Mouse (Mus musculus) intestine, postnatal 0 days (tissue): Measurements from ENCODE around the gene Nol12. TPM values are rescaled to one million over a fixed set of nuclear protein-coding genes. Genes with fewer than 3 reads are reported as not detected.
A peak's percentile ranks its signal among the peaks of the same experiment; 100 is the strongest.

Source experiments
- ATAC-seq: fragments of 200-750 bp; cut with Nextera tagmentation; 2 replicates; pipeline ENCODE4 v1.8.0; 2017; ENCODE audit warnings: mild to moderate bottlenecking, moderate TSS enrichment, moderate library complexity
- H3K27ac ChIP-seq: fragments of 300-500 bp; sonication (generic); 2 replicates; pipeline ENCODE4 v1.5.1; 2014; ENCODE audit warnings: mild to moderate bottlenecking, low read depth, low read length, moderate library complexity
- H3K27me3 ChIP-seq: fragments of 300-500 bp; sonication (generic); replicated peaks from 2 replicates; pipeline ENCODE4 v1.6.1; 2014; ENCODE audit warnings: low read length, mixed read lengths; ENCODE audit not compliant: control insufficient read depth, insufficient read depth
- H3K36me3 ChIP-seq: fragments of 300-500 bp; sonication (generic); 2 replicates; pipeline ENCODE4 v1.6.1; 2014; ENCODE audit warnings: mild to moderate bottlenecking, moderate library complexity; ENCODE audit not compliant: control insufficient read depth, insufficient read depth
- H3K4me1 ChIP-seq: fragments of 300-500 bp; sonication (generic); replicated peaks from 2 replicates; pipeline ENCODE4 v1.6.1; 2014; ENCODE audit warnings: antibody characterized with exemption, low read length, mixed read lengths; ENCODE audit not compliant: control insufficient read depth, insufficient read depth
- H3K4me2 ChIP-seq: fragments of 300-500 bp; sonication (generic); replicated peaks from 2 replicates; pipeline ENCODE4 v1.6.1; 2014; ENCODE audit warnings: low read depth, mild to moderate bottlenecking, moderate library complexity
- H3K4me3 ChIP-seq: fragments of 300-500 bp; sonication (generic); 2 replicates; pipeline ENCODE4 v1.5.1; 2014; ENCODE audit warnings: low read depth, low read length
- H3K9ac ChIP-seq: fragments of 300-500 bp; sonication (generic); 2 replicates; pipeline ENCODE4 v1.6.1; 2014; ENCODE audit warnings: mild to moderate bottlenecking, low read depth, low read length
- H3K9me3 ChIP-seq: fragments of 300-500 bp; sonication (generic); 2 replicates; pipeline ENCODE4 v1.6.1; 2016; ENCODE audit warnings: mixed run types; ENCODE audit not compliant: control insufficient read depth
- CTCF ChIP-seq: sonication (generic); IDR thresholded peaks from 2 replicates; pipeline ENCODE4 v1.5.1; 2016; ENCODE audit warnings: low read depth, mild to moderate bottlenecking, control low read depth, antibody characterized with exemption, moderate library complexity
- WGBS: fragments of 180-500 bp; shearing (Covaris S2); extraction: QIAGEN DNeasy Blood & Tissue Kit; methylation state at CpG from one replicate; pipeline ENCODE4 v1.1.7; 2014; 5-methylcytosine and 5-hydroxymethylcytosine counted together
- polyA plus RNA-seq: library from polyadenylated mRNA; unstranded; fragments of >200 nt; fragmentation: Nextera tagmentation; extraction: Ambion mirVana; gene quantifications from 2 replicates; pipeline ENCODE4 v1.2.1, GENCODE M21; 2015

The Nol12 gene
- polyA plus RNA-seq, 1 experiment from 2014 or later, result 24.8 TPM

GRCm38 (mm10) chr15:78897488-78897887 is 37.2 kb upstream of the Nol12 start:
- Histone ChIP-seq H3K4me1 (peaks cover 14% of the 10 kb centered on the region), H3K4me3 (no peak overlapping the region), H3K9me3 (no peaks in the 10 kb centered on the region), H3K4me2 (no peak overlapping the region), H3K27ac (no peak overlapping the region), H3K36me3 (peaks cover 22% of the 10 kb centered on the region), H3K9ac (no peak overlapping the region), H3K27me3 (no peaks in the 10 kb centered on the region)
- no peak for ATAC-seq
- WGBS, result 79% methylated on average over 4 of the region's 4 CpGs
- no peak for TF ChIP-seq CTCF

DNA sequence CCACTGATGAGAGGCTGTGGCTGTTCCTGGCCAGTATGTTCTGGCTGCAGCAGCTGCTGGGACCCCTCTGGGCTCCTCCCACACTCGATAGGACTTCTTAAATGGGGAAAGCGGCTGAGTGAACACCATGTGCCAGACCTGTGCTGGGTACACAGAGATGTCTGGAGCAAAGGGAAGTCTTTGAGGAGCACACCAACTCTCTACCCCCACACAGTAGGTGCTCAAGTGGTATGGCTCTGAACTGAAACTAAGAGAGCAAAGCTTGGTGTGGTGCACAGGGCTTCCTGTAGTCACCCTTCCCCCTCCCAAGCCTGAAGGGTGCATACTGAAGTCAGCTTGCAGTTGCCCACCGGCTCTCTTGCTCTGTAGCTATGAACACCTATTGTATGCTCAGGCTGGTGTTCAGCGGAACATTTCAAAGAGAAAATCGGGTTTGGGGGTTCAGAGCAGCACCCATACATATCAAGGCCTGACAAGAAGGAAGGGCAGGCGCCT is 36.2 kb upstream of the Nol12 start:
- Histone ChIP-seq H3K36me3 (peaks cover 12% of the 10 kb centered on the region), H3K4me2 (peak overlapping the region; percentile 88), H3K4me1 (peaks cover 14% of the 10 kb centered on the region), H3K27ac (no peak overlapping the region), H3K4me3 (no peak overlapping the region), H3K9ac (no peak overlapping the region), H3K27me3 (no peaks in the 10 kb centered on the region), H3K9me3 (no peaks in the 10 kb centered on the region)
- no peak for TF ChIP-seq CTCF
- 61% methylated on average over 6 of the region's 6 CpGs for WGBS
- ATAC-seq, result no peak

DNA sequence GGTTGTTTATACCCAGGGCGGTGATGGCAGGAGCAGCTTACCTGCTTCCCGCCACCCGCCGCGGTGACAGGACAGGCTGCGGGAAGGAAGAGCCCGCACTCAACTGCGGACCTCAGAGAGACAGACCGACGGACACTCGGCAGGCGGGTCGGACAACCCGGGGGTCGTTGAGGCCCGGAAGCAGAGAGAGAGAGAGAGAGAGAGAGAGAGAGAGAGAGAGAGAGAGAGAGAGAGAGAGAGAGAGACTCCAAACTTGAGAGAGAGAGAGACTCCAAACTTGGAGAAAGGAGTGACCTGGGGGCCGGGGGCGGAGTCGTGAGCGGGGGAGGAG is 35.4 kb upstream of the Nol12 start, which contains the start of gene Gm49510:
Gene Gm49510, plus strand, starts transcription at position 259 of the 331 bp plus-strand sequence.
- peak within 1 kb of the TSS; percentile 41; the same call in 1 of the 2 replicates for H3K27ac ChIP-seq
- peak within 1 kb of the TSS; percentile 59 for H3K4me3 ChIP-seq
- H3K9me3 ChIP-seq, result no peaks in the 10 kb centered on the region
- no peaks in the 10 kb centered on the region for H3K27me3 ChIP-seq
- no peak for TF ChIP-seq CTCF
- ATAC-seq, result no peak
- WGBS, result 2% methylated on average over 20 of the region's 20 CpGs
- H3K36me3 ChIP-seq, result peaks cover 11% of the 10 kb centered on the region; the same call in 1 of the 2 replicates
- H3K9ac ChIP-seq, result peak within 1 kb of the TSS; percentile 54
- H3K4me1 ChIP-seq, result peaks cover 14% of the 10 kb centered on the region
- peak within 1 kb of the TSS; percentile 88 for H3K4me2 ChIP-seq

DNA sequence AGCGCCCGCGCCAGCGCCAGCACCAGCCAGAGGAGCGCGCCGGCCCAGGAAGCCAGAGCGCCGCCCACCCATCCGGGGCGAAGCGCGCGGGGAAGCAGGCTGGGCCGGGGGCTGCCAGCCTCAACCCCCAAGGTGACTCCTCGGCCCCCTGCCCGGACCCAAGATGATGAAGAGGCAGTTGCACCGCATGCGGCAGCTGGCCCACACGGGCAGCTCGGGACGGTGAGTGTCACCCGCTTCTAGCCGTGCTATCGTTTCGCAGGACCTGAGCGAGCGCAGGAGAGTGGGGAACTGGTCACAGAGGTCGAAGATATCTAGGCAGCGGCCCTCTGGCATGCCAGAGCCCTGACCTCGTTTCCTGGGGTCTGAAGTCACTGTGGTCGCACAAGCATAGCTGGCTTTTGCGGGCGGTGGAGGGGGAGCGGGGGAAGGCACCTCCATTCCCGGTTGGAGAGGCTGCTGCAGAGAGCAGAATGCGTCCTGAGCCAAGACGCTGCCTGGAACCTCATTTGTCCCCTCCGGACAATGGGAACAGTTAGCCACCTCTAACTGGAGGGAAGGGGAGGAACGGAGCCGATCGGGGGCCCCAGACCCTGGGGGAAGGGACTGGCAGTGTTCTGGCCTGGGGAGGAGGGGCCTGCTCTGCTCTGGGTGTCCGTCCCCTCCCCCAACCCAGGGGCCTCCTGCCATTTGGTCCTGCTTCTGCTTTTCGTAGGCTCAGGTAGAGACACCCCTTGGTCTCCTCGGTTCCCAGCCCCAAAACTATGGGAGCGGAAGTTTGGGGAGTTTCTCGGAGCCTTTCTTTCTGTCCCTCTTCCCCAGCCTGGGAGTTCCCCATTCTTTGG is 34.8 kb upstream of the Nol12 start, which contains the start of gene Sh3bp1:
Gene Sh3bp1, plus strand, starts transcription at position 29 of the 845 bp plus-strand sequence.
- Histone ChIP-seq H3K4me1 (peaks cover 14% of the 10 kb centered on the region), H3K9me3 (no peaks in the 10 kb centered on the region), H3K4me2 (peak within 1 kb of the TSS; percentile 88), H3K27me3 (no peaks in the 10 kb centered on the region), H3K27ac (peak within 1 kb of the TSS; percentile 41; the same call in 1 of the 2 replicates), H3K36me3 (peaks cover 6% of the 10 kb centered on the region; the same call in 1 of the 2 replicates), H3K4me3 (peak within 1 kb of the TSS; percentile 59), H3K9ac (peak within 1 kb of the TSS; percentile 54)
- 2% methylated on average over 47 of the region's 47 CpGs for WGBS
- TF ChIP-seq CTCF, result no peak
- 0 out of 2 replicates have a peak, but pooled peaks have one; percentile 26 for ATAC-seq

DNA sequence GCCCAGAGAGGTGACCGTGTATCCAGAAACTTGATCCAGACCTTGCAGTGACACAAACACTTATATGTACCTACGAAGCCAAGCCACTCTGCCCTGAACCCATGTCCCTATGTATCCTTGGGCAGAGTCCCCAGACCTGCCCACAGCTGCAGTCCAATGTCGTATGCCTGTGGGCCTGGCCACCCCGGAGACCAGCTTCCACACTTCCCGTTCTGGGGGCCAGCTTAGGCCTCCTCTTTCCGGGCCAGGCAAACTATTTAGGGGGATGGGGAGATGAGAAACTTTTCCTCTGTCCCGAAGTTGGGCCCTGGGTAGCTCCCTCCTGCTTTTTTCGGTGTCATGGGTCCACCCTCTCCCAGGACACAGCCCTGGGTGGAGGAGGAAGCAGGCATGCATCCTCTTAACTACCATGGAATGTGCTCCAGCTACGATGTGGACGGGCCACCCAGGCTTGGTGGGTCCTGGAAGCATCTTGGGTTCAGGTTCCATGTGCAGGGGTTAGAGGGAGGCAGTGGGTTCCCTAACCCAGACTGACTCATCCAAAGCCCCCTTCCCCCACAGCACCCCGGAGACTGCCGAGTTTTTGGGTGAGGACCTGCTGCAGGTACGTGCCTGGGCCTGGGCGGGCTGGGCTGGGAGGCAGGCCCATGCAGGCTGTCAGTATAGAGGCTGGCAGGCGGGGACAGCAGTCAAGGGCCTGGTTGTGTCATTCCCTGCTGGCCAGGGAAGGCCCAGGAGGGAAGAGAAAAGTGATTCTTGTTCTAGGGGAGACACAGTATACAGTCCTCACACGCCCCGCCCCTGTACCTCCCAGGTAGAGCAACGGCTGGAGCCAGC is 33.9 kb upstream of the Nol12 start:
- H3K27ac ChIP-seq, result 0 out of 2 replicates have a peak overlapping the region, but pooled peaks have one; percentile 41
- WGBS, result 24% methylated on average over 18 of the region's 18 CpGs
- no peaks in the 10 kb centered on the region for H3K27me3 ChIP-seq
- no peaks in the 10 kb centered on the region for H3K9me3 ChIP-seq
- H3K36me3 ChIP-seq, result peaks cover 10% of the 10 kb centered on the region; the same call in 1 of the 2 replicates
- H3K4me3 ChIP-seq, result peak overlapping the region; percentile 59
- H3K4me2 ChIP-seq, result peak overlapping the region; percentile 88
- ATAC-seq, result no peak
- no peak for TF ChIP-seq CTCF
- peaks cover 14% of the 10 kb centered on the region for H3K4me1 ChIP-seq
- H3K9ac ChIP-seq, result peak overlapping the region; percentile 54; the same call in 1 of the 2 replicates

- H3K4me2 ChIP-seq, result peak overlapping the region; percentile 88
- ATAC-seq, result no peak
- no peak overlapping the region for H3K4me3 ChIP-seq
- H3K36me3 ChIP-seq, result peaks cover 11% of the 10 kb centered on the region; the same call in 1 of the 2 replicates
- H3K27ac ChIP-seq, result no peak overlapping the region
- 61% methylated on average over 8 of the region's 8 CpGs for WGBS
- peaks cover 14% of the 10 kb centered on the region for H3K4me1 ChIP-seq
- TF ChIP-seq CTCF, result peak; percentile 22
- no peaks in the 10 kb centered on the region for H3K27me3 ChIP-seq
- no peaks in the 10 kb centered on the region for H3K9me3 ChIP-seq
- no peak overlapping the region for H3K9ac ChIP-seq
Observed at GRCm38 (mm10) chr15:78901422-78901789, 33.3 kb upstream of the Nol12 start.
